Mouse (Mus musculus) neural tube, embryonic 11.5 days (tissue): ENCODE results near the gene Ppef1. TPM values are rescaled to one million over a fixed set of nuclear protein-coding genes. Genes with fewer than 3 reads are reported as not detected.

Source experiments
- ATAC-seq: fragments of 200-750 bp; cut with Nextera tagmentation; 2 replicates; pipeline ENCODE4 v1.8.0; 2017; ENCODE audit warnings: moderate number of reproducible peaks, mild to moderate bottlenecking, moderate TSS enrichment, moderate library complexity; ENCODE audit not compliant: insufficient read depth, low FRiP score, low TSS enrichment
- DNase-seq: peaks from one replicate; pipeline ENCODE4 v3.0.0-alpha.2; 2015; ENCODE audit warnings: low spot score
- H3K27ac ChIP-seq: fragments of 300-500 bp; sonication (generic); 2 replicates; pipeline ENCODE4 v1.5.1; 2014; ENCODE audit warnings: low read depth, mild to moderate bottlenecking, low read length
- H3K27me3 ChIP-seq: fragments of 300-500 bp; sonication (generic); 2 replicates; pipeline ENCODE4 v1.6.1; 2014; ENCODE audit warnings: mild to moderate bottlenecking, low read length, mixed read lengths; ENCODE audit not compliant: control insufficient read depth, insufficient read depth
- H3K36me3 ChIP-seq: fragments of 300-500 bp; sonication (generic); 2 replicates; pipeline ENCODE4 v1.6.1; 2014; ENCODE audit warnings: mild to moderate bottlenecking, low read length, moderate library complexity, mixed read lengths; ENCODE audit not compliant: control insufficient read depth, insufficient read depth
- H3K4me1 ChIP-seq: fragments of 300-500 bp; sonication (generic); 2 replicates; pipeline ENCODE4 v1.6.1; 2014; ENCODE audit warnings: low read length, mixed read lengths; ENCODE audit not compliant: control insufficient read depth, insufficient read depth
- H3K4me2 ChIP-seq: fragments of 300-500 bp; sonication (generic); 2 replicates; pipeline ENCODE4 v1.6.1; 2014; ENCODE audit warnings: low read depth, mild to moderate bottlenecking, moderate library complexity
- H3K4me3 ChIP-seq: fragments of 300-500 bp; sonication (generic); 2 replicates; pipeline ENCODE4 v1.5.1; 2014; ENCODE audit warnings: low read depth, low read length
- H3K9ac ChIP-seq: fragments of 300-500 bp; sonication (generic); 2 replicates; pipeline ENCODE4 v1.6.1; 2014; ENCODE audit warnings: mild to moderate bottlenecking, low read length
- H3K9me3 ChIP-seq: fragments of 300-500 bp; sonication (generic); 2 replicates; pipeline ENCODE4 v1.6.1; 2016; ENCODE audit warnings: low read length; ENCODE audit not compliant: control insufficient read depth
- WGBS: fragments of 180-500 bp; shearing (Covaris S2); extraction: QIAGEN DNeasy Blood & Tissue Kit; methylation state at CpG from one replicate; pipeline ENCODE4 v1.1.7; 2014; 5-methylcytosine and 5-hydroxymethylcytosine counted together
- polyA plus RNA-seq: library from polyadenylated mRNA; unstranded; fragments of >200 nt; fragmentation: Nextera tagmentation; extraction: Ambion mirVana; gene quantifications from 2 replicates; pipeline ENCODE4 v1.2.1, GENCODE M21; 2014

The Ppef1 gene
- polyA plus RNA-seq, 1 experiment from 2014 or later = 0.41 TPM

DNA sequence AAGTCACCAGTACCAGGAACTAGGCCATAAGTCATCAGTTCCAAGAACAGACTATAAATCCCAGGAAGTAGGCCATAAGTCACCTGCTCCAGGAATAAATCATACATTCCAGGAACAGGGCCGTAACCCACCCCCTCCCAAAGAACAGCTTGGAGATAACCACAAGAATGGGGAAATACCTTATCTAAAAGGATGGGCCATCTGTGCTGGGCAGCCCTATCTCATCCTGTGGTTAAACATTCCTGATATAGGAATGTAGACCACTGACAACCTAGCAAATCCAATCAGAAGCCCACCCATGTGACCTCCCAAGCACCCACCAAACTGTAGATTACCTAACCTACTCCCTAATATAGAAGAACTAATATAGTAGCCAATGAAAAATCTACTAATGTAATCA lies 9.8 kb upstream of the Ppef1 start:
- Histone ChIP-seq H3K27ac (no peak overlapping the region), H3K4me1 (no peaks in the 10 kb centered on the region), H3K4me3 (no peak overlapping the region), H3K9ac (no peak overlapping the region), H3K27me3 (no peaks in the 10 kb centered on the region), H3K36me3 (no peaks in the 10 kb centered on the region), H3K4me2 (no peak overlapping the region), H3K9me3 (no peaks in the 10 kb centered on the region)
- no peak for ATAC-seq
- DNase-seq = no peak
- 92% methylated on average over 1 of the region's 1 CpGs for WGBS

DNA sequence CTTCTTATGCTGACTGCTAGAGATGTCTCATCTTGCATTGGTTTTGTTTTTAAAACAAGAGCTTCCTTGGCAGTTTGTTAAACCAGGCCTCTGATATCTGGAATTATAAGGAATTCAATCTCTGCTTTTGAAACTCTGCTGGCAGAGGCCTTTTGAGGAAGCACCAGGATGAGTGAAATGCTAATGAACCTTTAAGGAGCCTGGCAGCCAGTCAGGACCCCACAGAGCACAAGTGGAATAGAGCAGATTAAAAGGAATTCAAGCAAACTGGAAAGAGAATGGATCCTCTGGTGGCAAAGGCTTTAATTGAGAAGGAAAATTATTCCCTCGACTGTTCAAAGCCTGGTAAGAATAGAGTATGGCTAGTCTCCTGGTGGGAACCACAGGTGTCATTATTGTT lies 36.4 kb downstream of the Ppef1 start:
- Histone ChIP-seq H3K27ac (no peak overlapping the region), H3K9ac (no peak overlapping the region), H3K36me3 (no peaks in the 10 kb centered on the region), H3K27me3 (no peaks in the 10 kb centered on the region), H3K9me3 (no peaks in the 10 kb centered on the region), H3K4me2 (no peak overlapping the region), H3K4me1 (no peaks in the 10 kb centered on the region), H3K4me3 (no peak overlapping the region)
- DNase-seq (no peak), ATAC-seq (no peak)
- 43% methylated on average over 1 of the region's 1 CpGs for WGBS

DNA sequence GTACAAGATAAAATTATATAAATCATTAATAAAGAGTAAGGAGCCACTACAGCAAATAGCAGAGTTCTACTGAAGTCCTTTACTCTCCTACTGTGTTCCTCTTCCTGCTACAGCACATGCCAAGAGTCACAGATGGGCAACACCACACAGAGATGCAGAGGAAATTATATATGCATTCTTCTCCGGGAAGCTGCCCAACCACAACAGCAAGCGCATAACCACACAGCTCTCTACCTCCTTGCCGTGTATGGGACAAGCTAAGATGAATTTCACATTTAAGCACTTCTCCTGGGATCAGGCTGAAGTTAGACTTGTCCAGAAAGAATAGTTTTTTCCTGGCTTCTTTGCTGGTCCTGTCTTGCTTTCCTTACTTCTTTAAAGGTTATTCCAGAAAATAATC lies 44.0 kb downstream of the Ppef1 start:
- Histone ChIP-seq H3K9ac (no peak overlapping the region), H3K4me2 (no peak overlapping the region), H3K9me3 (no peaks in the 10 kb centered on the region), H3K27me3 (no peaks in the 10 kb centered on the region), H3K4me3 (no peak overlapping the region), H3K27ac (no peak overlapping the region), H3K4me1 (no peaks in the 10 kb centered on the region), H3K36me3 (no peaks in the 10 kb centered on the region)
- no peak for DNase-seq
- 91% methylated on average over 3 of the region's 3 CpGs for WGBS
- no peak for ATAC-seq

DNA sequence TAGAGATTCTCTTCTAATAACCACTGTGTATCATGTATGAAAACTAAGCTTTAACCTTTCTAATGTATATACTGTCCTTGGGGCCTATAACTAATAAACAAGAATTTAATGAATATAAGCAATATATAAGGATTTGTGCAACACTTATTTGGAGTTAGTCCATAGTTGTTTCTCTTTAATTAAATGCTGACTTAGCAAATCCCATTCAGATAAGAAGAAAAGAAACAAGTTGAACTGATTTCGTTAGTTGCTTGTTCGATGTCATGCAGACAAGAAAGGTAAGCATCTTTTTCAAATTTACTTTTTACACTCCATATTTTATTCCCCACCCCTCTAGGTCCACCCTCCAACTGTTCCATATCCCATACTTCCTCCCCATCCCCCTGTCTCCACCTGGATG lies 45.5 kb downstream of the Ppef1 start:
- no peaks in the 10 kb centered on the region for H3K36me3 ChIP-seq
- no peaks in the 10 kb centered on the region for H3K9me3 ChIP-seq
- no peaks in the 10 kb centered on the region for H3K4me1 ChIP-seq
- ATAC-seq = no peak
- no peak overlapping the region for H3K27ac ChIP-seq
- 92% methylated on average over 2 of the region's 2 CpGs for WGBS
- H3K4me3 ChIP-seq = no peak overlapping the region
- no peaks in the 10 kb centered on the region for H3K27me3 ChIP-seq
- DNase-seq = no peak
- no peak overlapping the region for H3K9ac ChIP-seq
- no peak overlapping the region for H3K4me2 ChIP-seq

DNA sequence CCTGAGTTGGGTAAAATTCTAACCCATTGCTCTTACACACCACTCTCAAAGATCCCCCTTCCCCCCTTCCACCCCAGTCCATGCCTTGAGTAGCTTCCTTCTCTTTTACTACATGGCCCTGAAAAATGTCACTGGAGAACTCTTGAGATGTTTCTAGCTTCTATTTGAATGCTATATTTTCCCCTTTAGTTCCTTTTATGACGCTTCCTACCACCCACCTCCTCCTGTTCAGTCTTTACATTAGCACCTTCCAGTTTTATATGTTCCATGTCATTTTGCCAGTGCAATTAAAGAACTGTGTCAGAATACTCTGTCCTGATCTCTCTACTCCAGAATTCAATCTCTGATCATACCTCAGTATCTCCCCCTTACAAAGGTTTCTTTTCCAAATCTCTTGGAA lies 65.6 kb downstream of the Ppef1 start:
- WGBS = 88% methylated on average over 1 of the region's 1 CpGs
- H3K4me1 ChIP-seq = no peaks in the 10 kb centered on the region

DNA sequence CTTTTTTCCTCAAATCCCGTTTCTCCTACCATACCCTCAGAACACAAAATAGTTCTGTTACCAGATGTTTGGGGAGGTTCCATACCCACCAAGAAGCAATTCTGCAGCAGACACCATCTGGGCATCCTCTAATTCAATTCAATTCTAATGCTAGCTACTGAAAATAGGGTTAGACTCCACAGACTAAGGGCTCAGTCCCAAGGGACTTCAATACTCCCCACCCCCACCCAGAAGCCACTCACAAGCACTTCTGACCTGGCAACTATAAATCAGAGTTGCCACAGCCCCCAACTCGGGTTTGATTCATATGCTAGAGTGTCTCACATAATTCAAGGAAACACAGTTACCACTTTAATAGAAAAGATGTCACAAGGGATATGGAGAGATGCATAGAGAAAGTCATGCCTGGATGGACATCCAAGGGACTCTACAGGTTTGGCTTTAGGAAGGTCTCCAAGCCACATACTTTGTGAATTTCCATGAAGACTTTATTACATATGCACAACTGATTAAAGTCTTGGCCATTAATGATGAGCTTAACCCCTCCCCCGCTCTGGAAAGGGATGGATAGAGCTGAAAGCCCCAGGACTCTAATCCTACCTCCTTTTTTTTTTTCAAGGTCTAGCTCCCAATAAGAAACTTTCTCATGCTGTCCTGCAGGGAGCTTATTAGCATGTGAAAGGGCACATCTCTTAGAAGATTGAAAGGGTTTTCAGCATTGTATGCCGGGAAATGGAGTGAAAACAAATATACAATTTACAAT lies 124.5 kb downstream of the Ppef1 start:
- H3K4me1 ChIP-seq = no peaks in the 10 kb centered on the region
- H3K27me3 ChIP-seq = no peaks in the 10 kb centered on the region
- H3K9ac ChIP-seq = no peak overlapping the region
- DNase-seq (peak; percentile 39), ATAC-seq (peak; percentile 83)
- H3K27ac ChIP-seq = no peak overlapping the region
- no peak overlapping the region for H3K4me3 ChIP-seq
- H3K9me3 ChIP-seq = no peaks in the 10 kb centered on the region
- no peak overlapping the region for H3K4me2 ChIP-seq
- H3K36me3 ChIP-seq = no peaks in the 10 kb centered on the region
- WGBS = 41% methylated on average over 4 of the region's 4 CpGs

More for the DNA sequence above, 65.6 kb downstream of the Ppef1 start:
- no peak for DNase-seq
- no peaks in the 10 kb centered on the region for H3K9me3 ChIP-seq
- no peaks in the 10 kb centered on the region for H3K27me3 ChIP-seq
- H3K27ac ChIP-seq = no peak overlapping the region
- H3K36me3 ChIP-seq = no peaks in the 10 kb centered on the region
- no peak for ATAC-seq
- H3K4me2 ChIP-seq = no peak overlapping the region
- no peak overlapping the region for H3K4me3 ChIP-seq
- H3K9ac ChIP-seq = no peak overlapping the region

DNA sequence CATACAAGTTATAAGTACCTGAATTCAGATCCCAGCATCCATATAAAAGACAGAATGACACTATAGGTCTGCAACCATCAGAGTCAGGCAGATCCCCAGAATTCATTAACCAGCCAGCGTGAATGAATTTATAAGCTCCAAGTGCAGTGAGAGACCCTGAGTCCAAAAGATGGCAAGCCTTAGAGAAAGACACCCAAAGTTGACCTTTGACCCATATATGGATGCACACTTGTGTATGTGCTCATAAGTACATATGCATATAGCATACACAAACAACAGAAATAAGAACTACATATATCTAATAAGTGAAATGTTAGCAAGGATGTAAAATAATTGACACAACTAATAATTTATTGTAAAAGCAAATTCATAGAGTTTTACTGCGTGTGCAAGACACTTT lies 125.1 kb downstream of the Ppef1 start:
- no peaks in the 10 kb centered on the region for H3K4me1 ChIP-seq
- no peak overlapping the region for H3K4me3 ChIP-seq
- no peaks in the 10 kb centered on the region for H3K36me3 ChIP-seq
- no peak overlapping the region for H3K4me2 ChIP-seq
- no peak overlapping the region for H3K27ac ChIP-seq
- 65% methylated on average over 2 of the region's 2 CpGs for WGBS
- no peak for DNase-seq
- no peaks in the 10 kb centered on the region for H3K27me3 ChIP-seq
- no peaks in the 10 kb centered on the region for H3K9me3 ChIP-seq
- no peak overlapping the region for H3K9ac ChIP-seq
- no peak for ATAC-seq

DNA sequence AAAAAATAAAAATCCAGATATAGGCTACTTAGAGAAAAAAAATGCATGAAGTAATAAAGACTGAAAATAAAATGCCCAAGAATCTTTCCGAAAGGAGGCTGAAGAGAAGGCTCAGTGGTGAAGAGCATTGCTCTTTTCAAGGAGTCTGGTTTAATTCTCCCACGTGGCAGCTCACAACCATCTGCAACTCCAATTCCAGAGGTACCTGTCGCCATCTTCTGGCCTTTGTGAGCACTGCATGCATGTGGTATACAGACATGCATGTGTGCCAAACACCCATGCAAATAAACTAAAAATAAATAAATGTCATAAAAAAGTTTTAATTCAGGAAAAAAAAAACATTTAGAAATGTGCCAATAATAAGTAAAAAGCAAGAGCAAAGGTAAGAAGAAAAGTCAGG lies 125.7 kb downstream of the Ppef1 start:
- DNase-seq (peak; percentile 57), ATAC-seq (no peak)
- no peak overlapping the region for H3K4me3 ChIP-seq
- H3K9me3 ChIP-seq = no peaks in the 10 kb centered on the region
- H3K27me3 ChIP-seq = 0 out of 2 replicates have a peak, but pooled peaks cover 3% of the 10 kb centered on the region
- 43% methylated on average over 3 of the region's 3 CpGs for WGBS
- no peak overlapping the region for H3K9ac ChIP-seq
- no peak overlapping the region for H3K27ac ChIP-seq
- no peak overlapping the region for H3K4me2 ChIP-seq
- H3K36me3 ChIP-seq = no peaks in the 10 kb centered on the region
- no peaks in the 10 kb centered on the region for H3K4me1 ChIP-seq

DNA sequence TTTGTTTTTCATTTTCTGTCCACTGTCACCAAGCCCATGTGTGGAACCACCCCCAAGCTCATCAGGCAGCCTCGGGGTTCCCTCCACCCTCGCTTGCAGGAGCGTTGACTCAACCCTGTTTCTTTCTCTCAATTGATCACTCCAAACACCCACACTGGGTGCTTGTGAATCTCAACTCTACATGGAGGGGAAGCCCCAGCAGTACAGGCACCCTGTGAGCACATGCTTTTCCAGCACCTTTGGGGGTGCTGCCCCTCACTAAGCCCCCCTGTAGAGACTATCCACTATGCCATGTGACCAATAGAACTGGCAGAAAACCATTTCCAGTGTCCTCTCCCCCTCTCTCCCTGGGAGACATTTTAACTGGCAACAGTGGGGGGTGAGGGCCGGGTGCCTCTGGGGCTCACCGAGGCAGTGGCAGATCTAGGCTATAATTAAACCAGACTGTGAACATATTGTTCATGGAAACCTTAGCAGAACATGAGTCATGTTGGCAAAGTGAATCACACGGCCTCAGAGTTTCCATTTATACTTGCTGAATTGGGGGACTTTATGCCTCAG lies 131.5 kb downstream of the Ppef1 start:
- Histone ChIP-seq H3K9me3 (no peaks in the 10 kb centered on the region), H3K4me2 (no peak overlapping the region), H3K4me3 (no peak overlapping the region), H3K4me1 (0 out of 2 replicates have a peak, but pooled peaks cover 6% of the 10 kb centered on the region), H3K27me3 (0 out of 2 replicates have a peak, but pooled peaks cover 3% of the 10 kb centered on the region), H3K27ac (no peak overlapping the region), H3K36me3 (no peaks in the 10 kb centered on the region), H3K9ac (no peak overlapping the region)
- no peak for DNase-seq
- WGBS = 76% methylated on average over 6 of the region's 6 CpGs
- ATAC-seq = no peak
